Mouse (Mus musculus): ENCODE measurements around the gene 6030452D12Rik.

6030452D12Rik gene

DNA sequence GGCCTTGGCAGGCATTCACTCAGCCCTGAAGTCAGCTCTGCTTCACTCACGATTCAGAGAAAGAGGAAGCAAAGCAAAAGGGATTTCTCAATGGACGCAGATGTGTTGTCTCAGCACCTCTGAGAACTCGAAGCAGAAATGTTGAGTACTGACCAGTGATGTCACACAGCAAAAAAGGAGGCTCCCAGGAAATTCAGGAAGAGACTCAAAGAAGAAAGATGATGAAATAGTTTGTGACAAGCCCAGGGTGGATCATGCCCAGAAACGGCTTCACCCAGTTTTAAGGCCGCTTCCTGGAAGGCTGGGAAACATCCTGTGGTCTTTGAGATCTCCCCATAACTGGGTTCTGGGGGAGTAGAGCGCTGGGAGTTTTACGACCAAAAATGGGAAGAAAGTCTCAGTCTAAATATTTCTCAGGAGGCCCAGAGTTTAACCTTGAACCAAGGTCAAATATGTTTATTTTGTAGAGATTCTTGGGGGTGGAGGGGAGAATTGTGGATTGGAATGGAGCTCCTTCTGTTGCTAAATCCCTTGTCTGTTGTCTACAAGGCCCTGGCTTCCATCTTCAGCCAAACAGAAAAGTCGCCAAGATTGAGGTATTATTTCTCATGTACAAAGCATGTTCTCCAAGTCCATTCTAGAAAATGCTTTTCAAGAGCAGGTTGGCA is at the start of gene 6030452D12Rik:
Gene 6030452D12Rik, plus strand, starts transcription at position 505 of the 668 bp plus-strand sequence.
- no peak for TF ChIP-seq GATA4 (IDR thresholded peaks at IDR 0.05; ENCODE audit: insufficient replicate concordance, low read length)

DNA sequence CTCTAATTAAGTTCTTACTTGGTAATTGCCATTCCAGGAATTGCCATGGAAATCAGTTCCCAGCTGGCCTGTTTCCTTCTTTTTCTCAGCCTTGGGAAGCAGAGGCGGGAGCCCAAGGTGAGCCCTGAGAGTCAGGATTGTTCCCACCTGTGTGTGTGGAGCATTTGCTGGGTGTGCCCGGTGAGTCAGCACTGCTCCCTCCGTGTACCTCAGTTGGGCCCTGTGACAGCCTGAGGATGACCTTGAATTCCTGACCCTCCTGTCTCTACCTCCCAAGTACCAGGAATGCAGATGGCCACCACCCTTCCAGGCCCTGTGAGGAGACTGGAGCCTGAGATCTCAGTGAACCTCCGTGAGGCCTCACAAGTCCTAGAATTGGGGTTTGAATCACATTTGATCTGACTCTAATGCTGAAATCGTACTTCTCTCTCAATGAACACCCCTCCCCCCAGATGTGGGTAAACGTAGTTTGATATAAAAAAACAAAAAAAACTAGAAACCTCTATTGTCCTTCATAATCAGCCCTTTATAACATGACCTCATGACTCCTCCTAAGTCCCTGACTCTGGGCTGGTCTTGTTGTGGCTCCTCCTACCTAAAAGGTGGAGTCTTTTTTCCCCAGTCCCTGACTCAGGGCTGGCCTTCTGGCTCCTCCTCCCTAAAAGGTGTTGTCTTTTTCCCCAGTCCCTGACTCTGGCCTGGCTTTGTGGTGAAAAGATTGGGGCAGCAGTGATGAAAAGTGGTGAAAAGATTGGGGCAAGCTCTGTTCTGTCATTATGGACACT is 48.8 kb upstream of the 6030452D12Rik start:
- no peak for TF ChIP-seq GATA4 (IDR thresholded peaks at IDR 0.05; ENCODE audit: insufficient replicate concordance, low read length)

DNA sequence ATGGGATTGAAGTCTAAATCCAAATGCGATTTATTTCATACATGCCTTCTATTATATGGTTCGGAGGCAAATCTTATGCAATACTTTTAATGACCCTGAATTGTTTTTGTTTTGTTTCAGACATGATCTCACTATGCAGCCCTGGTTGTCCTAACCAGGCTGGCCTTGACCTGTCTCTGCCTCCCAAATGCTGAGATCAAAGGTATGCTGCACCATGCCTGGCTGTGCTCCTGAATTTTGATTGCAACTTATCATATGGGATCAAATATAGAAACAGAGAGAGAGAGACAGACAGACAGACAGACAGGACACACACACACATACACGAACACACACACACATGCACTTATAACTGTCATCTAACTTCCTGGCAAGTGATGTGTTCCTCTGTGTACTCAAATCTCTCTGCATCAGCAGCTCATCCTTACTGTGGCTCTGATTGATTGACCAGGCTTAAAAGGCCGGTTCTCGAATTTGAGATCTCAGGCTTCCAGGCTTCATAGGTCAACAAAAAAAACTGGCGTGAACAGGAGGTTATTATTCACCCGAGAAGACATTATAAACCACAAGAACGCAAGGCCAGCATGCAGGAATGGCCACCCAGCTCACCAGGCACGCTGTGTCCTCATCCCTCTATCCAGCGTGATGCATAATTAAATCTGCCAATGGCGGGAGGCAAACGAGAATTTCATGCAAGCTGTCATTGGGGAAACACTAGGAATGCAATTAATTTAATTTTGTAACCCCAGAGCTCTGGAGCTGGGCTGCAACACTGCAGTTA is 47.4 kb upstream of the 6030452D12Rik start:
- no peak for TF ChIP-seq GATA4 (IDR thresholded peaks at IDR 0.05; ENCODE audit: insufficient replicate concordance, low read length)

DNA sequence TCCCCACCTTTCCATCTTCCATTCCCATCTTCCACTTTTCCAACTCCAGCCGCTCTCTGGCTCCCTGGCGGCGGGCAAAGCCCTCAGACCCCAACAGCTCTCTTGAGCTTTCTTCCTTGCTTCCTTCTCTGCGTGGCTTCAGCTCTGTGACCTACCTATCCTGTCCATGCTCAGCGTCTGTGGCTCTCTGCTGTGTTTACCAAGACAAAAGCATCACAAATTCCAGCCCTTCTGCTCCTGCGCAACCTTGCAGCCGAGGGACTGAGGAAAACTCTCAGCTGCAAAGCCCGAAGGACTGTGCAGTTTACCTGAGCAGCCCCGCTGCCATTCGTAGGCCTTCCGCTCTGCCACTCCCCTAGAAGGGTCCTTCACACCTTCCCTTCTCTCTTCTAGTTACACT is 46.3 kb upstream of the 6030452D12Rik start:
- TF ChIP-seq GATA4 (IDR thresholded peaks at IDR 0.05; ENCODE audit: insufficient replicate concordance, low read length) = no peak

DNA sequence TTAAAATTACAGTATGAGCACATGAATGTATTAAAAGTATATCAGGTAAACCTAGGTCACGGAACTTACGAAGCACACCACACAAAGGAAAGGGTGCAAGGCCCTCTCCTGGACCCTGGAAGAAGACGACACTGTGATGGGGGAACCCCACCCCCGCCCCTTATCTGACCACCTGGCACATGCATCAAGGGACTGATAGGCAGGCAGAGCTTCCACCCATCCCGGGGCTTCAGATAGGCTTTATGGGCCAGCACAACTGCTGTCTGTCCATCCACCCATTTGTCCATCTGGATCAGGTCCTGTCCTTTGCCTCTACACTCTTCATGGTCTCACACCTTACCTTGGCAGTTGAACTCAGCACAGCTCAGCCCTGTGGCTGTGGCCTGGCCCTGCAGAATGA is 38.2 kb upstream of the 6030452D12Rik start:
- no peak for TF ChIP-seq GATA4 (IDR thresholded peaks at IDR 0.05; ENCODE audit: insufficient replicate concordance, low read length)

DNA sequence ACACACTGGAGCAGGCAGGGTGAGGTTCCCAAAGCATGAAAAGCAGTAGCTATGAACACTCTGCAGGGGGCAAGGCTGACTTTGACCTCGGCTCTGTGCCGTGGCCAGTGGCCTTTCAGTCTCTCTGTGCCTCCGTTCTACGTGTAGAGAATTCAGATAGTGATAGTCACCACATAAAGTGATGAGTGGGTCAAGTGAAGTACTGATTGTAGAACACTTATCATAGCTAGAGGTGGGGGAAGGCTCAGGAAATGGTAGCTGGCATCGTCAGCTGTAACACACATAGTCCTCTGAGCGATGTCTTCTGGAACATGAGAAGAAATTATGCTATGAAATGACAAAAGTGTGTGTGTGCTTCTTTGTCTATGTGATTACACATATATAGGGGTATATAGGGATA is 36.5 kb upstream of the 6030452D12Rik start:
- no peak for TF ChIP-seq GATA4 (IDR thresholded peaks at IDR 0.05; ENCODE audit: insufficient replicate concordance, low read length)

DNA sequence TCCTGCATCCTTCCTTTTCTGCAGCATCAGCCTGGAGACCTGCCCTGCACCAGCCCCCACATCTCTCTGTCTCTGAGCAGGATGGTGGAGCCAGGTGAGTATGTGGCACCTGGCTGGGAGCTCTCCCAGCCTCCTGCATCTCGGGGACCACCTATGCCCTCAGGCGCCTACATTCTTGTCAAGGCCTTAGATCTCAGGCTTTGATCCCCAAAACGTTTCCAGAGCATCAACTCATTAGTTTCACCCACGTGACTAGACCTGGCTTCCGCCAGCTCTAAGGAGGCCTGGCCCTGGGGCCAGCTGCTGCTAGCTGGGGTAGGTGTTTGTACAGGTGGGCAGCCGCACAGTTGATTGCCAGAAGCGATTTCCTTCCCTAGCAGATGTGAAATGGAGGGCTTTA is 30.8 kb upstream of the 6030452D12Rik start:
- no peak for TF ChIP-seq GATA4 (IDR thresholded peaks at IDR 0.05; ENCODE audit: insufficient replicate concordance, low read length)

DNA sequence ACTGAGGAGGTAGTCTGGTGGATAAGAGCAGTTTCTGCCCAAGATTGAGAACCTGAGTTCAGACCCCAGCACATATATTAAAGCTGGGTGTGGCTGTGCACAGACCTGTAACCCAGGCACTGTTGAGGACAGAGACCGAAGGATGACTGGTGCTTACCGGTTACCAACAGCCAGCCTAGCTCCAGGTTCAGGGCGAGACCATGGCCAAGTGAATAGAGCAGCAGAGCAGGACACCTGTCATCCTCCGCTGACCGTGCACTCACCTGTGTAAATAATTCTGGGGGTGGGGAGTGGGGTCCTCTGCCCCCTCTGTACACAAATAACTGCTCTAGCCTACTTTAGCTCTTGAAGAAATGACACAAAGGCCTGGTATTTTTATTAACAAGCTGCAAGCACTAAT is 26.3 kb upstream of the 6030452D12Rik start:
- TF ChIP-seq GATA4 (IDR thresholded peaks at IDR 0.05; ENCODE audit: insufficient replicate concordance, low read length) = no peak

DNA sequence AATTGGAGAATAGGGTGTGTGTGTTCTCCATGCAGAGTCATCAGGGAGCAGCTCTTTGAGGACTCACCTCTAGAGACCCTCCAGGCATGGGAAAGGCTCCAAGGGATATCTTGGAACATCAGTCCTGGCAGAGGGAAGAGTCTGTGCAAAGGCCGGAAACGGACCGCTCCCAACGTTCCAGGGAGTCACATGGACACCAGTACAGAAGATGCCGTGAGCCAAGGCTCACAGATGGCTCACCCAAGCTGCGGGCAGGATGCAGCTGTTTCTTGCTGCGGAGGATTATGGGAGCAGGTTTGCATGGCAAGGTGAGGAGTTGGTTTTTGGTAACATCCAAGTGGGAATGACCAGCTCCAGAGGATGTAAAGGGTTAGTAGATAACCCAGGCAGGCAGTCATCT is 3.9 kb downstream of the 6030452D12Rik start:
- TF ChIP-seq GATA4 (IDR thresholded peaks at IDR 0.05; ENCODE audit: insufficient replicate concordance, low read length) = no peak

DNA sequence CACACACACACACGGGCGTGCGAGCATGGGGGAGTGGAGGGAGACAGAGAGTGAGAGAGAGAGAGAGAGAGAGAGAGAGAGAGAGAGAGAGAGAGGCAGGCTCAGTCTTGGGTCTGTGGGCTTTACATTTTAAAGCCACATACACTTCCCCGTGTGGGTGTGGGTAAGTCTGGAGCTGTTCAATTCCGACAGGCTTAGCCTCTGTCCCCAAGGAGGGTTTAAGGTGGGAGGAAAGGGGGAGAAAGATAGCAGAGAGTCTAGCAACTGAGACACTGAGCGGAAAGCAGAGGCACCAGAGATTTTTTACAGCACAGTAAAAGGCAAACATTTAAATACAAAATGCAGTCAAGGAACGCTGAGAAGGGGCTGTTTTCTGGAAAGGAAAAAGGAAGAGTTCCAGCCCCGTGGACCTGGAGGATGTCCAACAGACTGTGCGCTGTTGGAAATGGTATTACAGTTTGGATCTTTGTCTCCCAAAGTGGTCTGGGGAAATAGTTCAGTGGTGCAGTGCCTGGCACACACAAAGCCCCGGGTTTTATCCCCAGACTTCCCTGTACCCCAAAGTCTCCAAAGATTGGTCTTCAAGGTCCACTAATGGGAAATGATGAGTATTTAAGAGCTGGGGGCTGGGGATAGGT is 5.1 kb downstream of the 6030452D12Rik start:
- TF ChIP-seq GATA4 (IDR thresholded peaks at IDR 0.05; ENCODE audit: insufficient replicate concordance, low read length) = no peak

DNA sequence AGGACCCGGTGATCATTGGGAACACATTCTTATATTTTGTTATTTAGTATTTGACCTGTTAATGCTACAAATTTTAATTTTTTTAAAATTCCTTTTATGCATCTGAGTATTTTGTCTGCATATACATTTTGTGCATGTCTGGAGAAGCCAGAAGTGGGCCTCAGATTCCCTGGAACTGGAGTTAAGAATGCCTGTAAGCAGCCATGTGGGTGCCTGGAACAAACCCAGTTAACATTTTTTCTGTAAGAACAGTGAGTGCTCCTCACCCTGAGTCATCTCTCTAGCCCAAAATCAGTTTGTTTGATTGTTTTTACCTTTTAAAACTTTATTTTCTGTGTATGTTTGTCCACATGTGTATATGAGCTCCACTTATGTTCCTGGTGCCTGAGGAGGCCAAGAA is 5.8 kb downstream of the 6030452D12Rik start:
- TF ChIP-seq GATA4 (IDR thresholded peaks at IDR 0.05; ENCODE audit: insufficient replicate concordance, low read length) = no peak

DNA sequence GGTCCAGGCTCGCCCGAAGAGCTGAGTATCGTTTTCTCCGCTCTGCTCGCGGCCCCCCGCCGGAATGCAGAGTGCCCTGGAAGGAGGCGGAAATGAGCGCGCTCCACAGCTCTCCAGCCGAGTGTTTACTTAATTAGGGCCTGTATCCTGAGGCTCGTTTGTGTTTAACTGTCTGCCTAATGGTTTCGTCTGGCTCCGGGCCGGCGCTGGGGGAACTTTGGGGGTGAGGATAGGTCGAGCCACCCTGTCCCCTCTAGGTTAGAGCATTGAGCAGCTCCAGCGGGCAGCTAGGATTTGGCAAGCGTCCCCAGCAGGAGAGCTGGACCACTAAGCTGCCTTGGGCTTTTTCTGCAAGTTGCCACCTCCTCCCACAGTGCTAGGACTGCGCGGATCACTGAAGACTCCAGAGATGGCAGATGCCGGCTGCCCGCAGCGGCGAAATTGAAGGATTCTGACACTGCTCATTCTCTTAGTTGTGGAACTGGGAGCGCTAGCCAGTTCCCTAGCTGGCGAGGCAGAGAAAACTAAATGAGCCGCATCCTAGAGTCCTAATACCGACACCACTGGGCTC is 7.5 kb downstream of the 6030452D12Rik start:
- no peak for TF ChIP-seq GATA4 (IDR thresholded peaks at IDR 0.05; ENCODE audit: insufficient replicate concordance, low read length)

DNA sequence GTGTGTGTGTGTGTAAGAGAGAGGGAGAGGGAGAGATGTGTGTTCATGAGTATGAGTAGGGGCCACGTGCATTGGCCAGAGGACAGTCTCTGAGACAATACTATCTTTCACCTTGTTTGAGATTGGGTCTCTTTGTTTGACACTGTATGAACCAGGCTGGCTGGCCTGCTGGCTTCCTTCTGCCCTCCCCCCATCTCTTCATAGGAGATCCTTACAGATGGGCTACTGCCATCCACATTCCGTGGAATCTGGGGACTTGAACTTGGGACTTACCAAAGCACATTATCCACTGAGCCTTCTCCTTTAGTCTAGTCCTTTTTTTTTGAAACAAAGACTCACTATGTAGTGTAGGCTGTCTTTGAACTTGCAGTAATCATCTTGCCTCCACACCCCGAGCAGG is 8.1 kb downstream of the 6030452D12Rik start:
- TF ChIP-seq GATA4 (IDR thresholded peaks at IDR 0.05; ENCODE audit: insufficient replicate concordance, low read length) = no peak

DNA sequence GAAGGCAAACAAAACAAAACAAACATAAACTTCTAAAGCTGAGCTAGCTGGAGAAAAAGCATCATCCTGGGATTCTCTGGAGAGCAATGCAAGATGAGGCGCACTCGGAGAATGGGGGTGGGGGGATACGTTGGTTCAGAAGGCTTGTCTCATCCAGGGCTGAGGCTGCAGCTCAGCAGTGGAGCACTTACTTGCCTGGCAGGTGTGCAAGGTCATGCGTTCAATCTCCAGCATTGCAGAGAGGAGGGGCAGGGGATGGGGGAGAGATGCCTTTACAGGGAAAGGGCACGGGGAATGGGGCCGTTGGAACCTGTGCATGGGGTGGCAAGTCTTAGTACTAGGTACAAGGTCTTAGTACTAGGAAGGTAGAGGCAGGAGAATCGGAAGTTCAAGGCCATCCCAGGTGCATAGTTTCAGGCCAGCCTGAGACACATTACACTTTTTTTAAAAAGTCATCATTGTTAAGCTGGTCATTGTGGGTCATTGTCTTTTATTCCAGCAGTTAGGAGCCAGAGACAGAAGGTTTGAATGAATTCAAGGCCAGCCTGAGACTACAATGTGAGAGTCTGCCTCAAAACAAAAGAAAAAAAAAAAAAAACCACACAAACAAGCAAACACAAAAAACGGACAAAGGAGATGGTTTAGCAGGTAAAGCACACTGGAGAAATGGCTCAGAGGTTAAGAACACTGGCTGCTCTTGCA is 8.9 kb downstream of the 6030452D12Rik start:
- no peak for TF ChIP-seq GATA4 (IDR thresholded peaks at IDR 0.05; ENCODE audit: insufficient replicate concordance, low read length)

All from liver, adult (tissue).